Mouse (Mus musculus) bone marrow macrophage, adult 2 months (primary cell): ENCODE measurements around the gene Gm12184. TPM values are rescaled to one million over a fixed set of nuclear protein-coding genes. Genes with fewer than 3 reads are reported as not detected.
"Not testable (repeated sequence)": the region's sequence is repeated elsewhere in the genome, so short reads cannot be mapped to it uniquely, and the experiment has no call there.

Experiments used
- H3K27ac ChIP-seq: 2 replicates; pipeline ENCODE4 v1.5.1; 2012; ENCODE audit warnings: low read depth, low read length; ENCODE audit not compliant: insufficient read depth
- H3K4me1 ChIP-seq: 2 replicates; pipeline ENCODE4 v1.6.1; 2012; ENCODE audit warnings: low read length; ENCODE audit not compliant: control insufficient read depth, insufficient read depth
- H3K4me3 ChIP-seq: 2 replicates; pipeline ENCODE4 v1.5.1; 2012; ENCODE audit warnings: mild to moderate bottlenecking, low read length, moderate library complexity; ENCODE audit not compliant: insufficient read depth
- CTCF ChIP-seq: IDR thresholded peaks from 2 replicates; pipeline ENCODE4 v1.5.1; 2012; ENCODE audit warnings: low read depth, mild to moderate bottlenecking, low read length, moderate library complexity
- POLR2A ChIP-seq: IDR thresholded peaks from 2 replicates; pipeline ENCODE4 v1.6.1; 2012; ENCODE audit warnings: mild to moderate bottlenecking, low read depth, low read length, borderline replicate concordance
- polyA plus RNA-seq: library from polyadenylated mRNA; stranded (reverse); fragments of >200 nt; gene quantifications from 2 replicates; pipeline ENCODE4 v1.2.4, GENCODE M21; 2012; ENCODE audit not compliant: missing spikeins, insufficient read depth, insufficient read length

Gene Gm12184
- polyA plus RNA-seq, 1 experiment = 11.3 TPM

- no peak for TF ChIP-seq POLR2A
- TF ChIP-seq CTCF = no peak
- Histone ChIP-seq H3K27ac (no peak overlapping the region), H3K4me3 (no peak overlapping the region), H3K4me1 (peaks cover 21% of the 10 kb centered on the region)
Measured at GRCm38 (mm10) chr11:48796290-48796689, 30.2 kb downstream of the Gm12184 start.

- no peak overlapping the region for H3K4me3 ChIP-seq
- H3K4me1 ChIP-seq = peaks cover 21% of the 10 kb centered on the region
- no peak overlapping the region for H3K27ac ChIP-seq
- no peak for TF ChIP-seq POLR2A
- TF ChIP-seq CTCF = no peak
Measured at GRCm38 (mm10) chr11:48795221-48795620, 31.2 kb downstream of the Gm12184 start.

- Histone ChIP-seq H3K27ac (no peak overlapping the region), H3K4me3 (no peak overlapping the region), H3K4me1 (peaks cover 18% of the 10 kb centered on the region)
- TF ChIP-seq CTCF (no peak), POLR2A (no peak)
Measured at GRCm38 (mm10) chr11:48793184-48793583, 33.3 kb downstream of the Gm12184 start.

GRCm38 (mm10) chr11:48791894-48792293 lies 34.6 kb downstream of the Gm12184 start:
- not testable (repeated sequence) for H3K4me3 ChIP-seq, H3K27ac ChIP-seq
- peaks cover 14% of the 10 kb centered on the region for H3K4me1 ChIP-seq

DNA sequence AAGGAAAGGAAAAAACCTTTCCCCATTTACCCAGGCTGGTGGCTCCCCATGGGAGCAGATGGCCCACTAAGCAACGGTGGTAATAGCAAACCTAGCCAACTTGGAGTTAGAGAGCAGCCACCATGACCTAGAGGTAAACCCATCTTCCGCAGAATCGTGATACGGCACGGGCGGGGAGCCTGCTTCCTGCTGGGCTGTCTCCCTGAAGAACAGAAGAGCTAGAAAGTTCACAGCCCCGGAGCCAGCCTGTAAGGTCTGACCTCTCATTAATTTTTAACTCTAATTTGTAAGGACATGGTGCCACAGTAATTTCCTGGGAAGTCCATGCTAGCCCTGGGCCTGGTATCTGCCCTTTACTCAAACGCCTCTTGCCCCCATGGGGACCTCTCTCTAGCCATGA lies 35.5 kb downstream of the Gm12184 start:
- peaks cover 8% of the 10 kb centered on the region for H3K4me1 ChIP-seq
- TF ChIP-seq CTCF (no peak), POLR2A (no peak)
- H3K27ac ChIP-seq = no peak overlapping the region
- no peak overlapping the region for H3K4me3 ChIP-seq

DNA sequence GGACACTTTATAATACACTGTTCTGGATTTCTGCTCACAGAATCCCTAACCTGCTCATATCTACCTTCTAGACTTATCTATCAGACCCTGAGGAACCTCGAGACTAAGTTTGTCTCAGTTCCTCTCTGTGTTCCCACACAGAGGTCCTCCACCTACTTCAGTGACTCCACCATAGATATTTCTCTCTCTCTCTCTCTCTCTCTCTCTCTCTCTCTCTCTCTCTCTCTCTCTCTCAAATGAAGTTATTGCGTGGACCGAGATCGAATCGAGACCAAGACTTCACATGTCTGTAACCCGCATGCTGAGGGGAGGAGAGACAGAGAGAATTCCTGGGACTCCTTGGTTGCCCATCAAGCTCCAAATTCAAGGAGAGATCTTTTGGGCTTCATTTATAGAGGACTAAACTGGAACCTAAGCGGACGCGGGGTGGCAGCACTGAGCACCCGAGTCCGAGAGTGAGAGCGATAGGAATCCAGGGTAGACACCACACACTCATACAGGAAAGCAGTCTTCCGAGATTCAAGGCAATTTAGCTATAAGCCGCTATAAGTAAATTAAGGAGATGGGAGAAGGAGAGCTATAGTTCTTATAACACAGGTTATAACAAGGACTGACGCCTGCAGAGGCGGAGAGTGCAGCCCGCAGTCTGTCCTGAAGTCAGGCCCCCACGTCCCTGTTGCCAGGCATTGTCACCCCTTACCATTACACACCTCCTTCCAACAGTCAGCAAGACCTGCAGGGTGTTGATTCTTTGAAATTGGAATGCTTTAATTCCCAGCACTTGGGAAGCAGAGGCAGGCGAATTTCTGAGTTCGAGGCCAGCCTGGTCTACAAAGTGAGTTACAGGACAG lies 36.3 kb downstream of the Gm12184 start:
- no peak overlapping the region for H3K27ac ChIP-seq
- TF ChIP-seq CTCF (0 out of 2 replicates have a peak, but pooled peaks have one; percentile 45), POLR2A (no peak)
- no peak overlapping the region for H3K4me3 ChIP-seq

DNA sequence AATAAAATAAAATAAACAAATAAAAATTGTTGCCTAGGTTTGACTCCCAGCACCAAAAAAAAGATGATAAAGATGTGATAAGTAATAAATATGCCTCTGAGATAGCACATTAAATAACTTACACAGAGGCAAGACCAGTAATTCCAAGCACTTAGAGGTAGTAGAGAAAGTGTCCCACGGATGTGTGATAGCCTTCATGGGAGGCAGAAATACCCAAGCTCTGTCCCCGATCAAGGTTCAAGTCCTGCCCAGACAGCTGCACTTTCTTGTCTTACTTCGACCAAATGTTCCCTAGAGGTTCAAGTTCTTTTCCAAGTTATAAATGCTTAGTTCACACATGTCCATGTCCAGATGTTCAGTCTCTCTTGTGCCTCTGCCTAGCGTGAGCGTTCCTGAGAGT lies 37.2 kb downstream of the Gm12184 start:
- H3K27ac ChIP-seq = no peak overlapping the region

More for the DNA sequence above, 36.3 kb downstream of the Gm12184 start:
- H3K4me1 ChIP-seq = 0 out of 2 replicates have a peak, but pooled peaks cover 4% of the 10 kb centered on the region

GRCm38 (mm10) chr11:48788311-48789089 lies 38.0 kb downstream of the Gm12184 start:
- TF ChIP-seq CTCF (peak; percentile 27; the same call in 1 of the 2 replicates), POLR2A (no peak)
- Histone ChIP-seq H3K4me3 (peak overlapping the region; percentile 55), H3K4me1 (0 out of 2 replicates have a peak, but pooled peaks cover 4% of the 10 kb centered on the region), H3K27ac (peak overlapping the region; percentile 69)

More for the DNA sequence above, 37.2 kb downstream of the Gm12184 start:
- TF ChIP-seq CTCF = no peak
- TF ChIP-seq POLR2A = no peak
- H3K4me1 ChIP-seq = 0 out of 2 replicates have a peak, but pooled peaks cover 4% of the 10 kb centered on the region
- H3K4me3 ChIP-seq = no peak overlapping the region

GRCm38 (mm10) chr11:48787455-48788211 lies 38.8 kb downstream of the Gm12184 start:
- H3K4me3 ChIP-seq = peak overlapping the region; percentile 55
- peak overlapping the region; percentile 70 for H3K27ac ChIP-seq
- TF ChIP-seq POLR2A (no peak), CTCF (no peak)
- 0 out of 2 replicates have a peak, but pooled peaks cover 4% of the 10 kb centered on the region for H3K4me1 ChIP-seq
